Mouse (Mus musculus) olfactory bulb, adult 2 months (tissue): Measurements from ENCODE around the gene Pcif1. TPM values are rescaled to one million over a fixed set of nuclear protein-coding genes. Genes with fewer than 3 reads are reported as not detected.

Experiments
- H3K27ac ChIP-seq: fragments of 200-500 bp; 2 replicates; pipeline ENCODE4 v1.5.1; 2012; ENCODE audit warnings: low read depth, low read length; ENCODE audit not compliant: insufficient read depth
- H3K4me1 ChIP-seq: fragments of 200-500 bp; 2 replicates; pipeline ENCODE4 v1.6.1; 2012; ENCODE audit warnings: low read length; ENCODE audit not compliant: control insufficient read depth, insufficient read depth
- H3K4me3 ChIP-seq: fragments of 200-500 bp; 2 replicates; pipeline ENCODE4 v1.5.1; 2012; ENCODE audit warnings: mild to moderate bottlenecking, low read depth, low read length, moderate library complexity; ENCODE audit not compliant: insufficient read depth
- CTCF ChIP-seq: fragments of 200-500 bp; IDR thresholded peaks from 2 replicates; pipeline ENCODE4 v1.5.1; 2012; ENCODE audit warnings: low read depth, mild to moderate bottlenecking, low read length, moderate library complexity; ENCODE audit not compliant: insufficient read depth
- POLR2A ChIP-seq: fragments of 200-500 bp; IDR thresholded peaks from 2 replicates; pipeline ENCODE4 v1.6.1; 2012; ENCODE audit warnings: mild to moderate bottlenecking, low read depth, low read length, moderate library complexity; ENCODE audit not compliant: insufficient read depth
- WGBS: fragments of 180-500 bp; shearing (Covaris S2); methylation state at CpG from one replicate; pipeline ENCODE4 v1.1.7; 2018; 5-methylcytosine and 5-hydroxymethylcytosine counted together
- polyA plus RNA-seq: library from polyadenylated mRNA; stranded (reverse); fragments of >200 nt; gene quantifications from 2 replicates; pipeline ENCODE4 v1.2.4, GENCODE M21; 2012; ENCODE audit warnings: low replicate concordance; ENCODE audit not compliant: missing spikeins, insufficient read depth, insufficient read length

The Pcif1 gene
- polyA plus RNA-seq, 1 experiment = not detected

DNA sequence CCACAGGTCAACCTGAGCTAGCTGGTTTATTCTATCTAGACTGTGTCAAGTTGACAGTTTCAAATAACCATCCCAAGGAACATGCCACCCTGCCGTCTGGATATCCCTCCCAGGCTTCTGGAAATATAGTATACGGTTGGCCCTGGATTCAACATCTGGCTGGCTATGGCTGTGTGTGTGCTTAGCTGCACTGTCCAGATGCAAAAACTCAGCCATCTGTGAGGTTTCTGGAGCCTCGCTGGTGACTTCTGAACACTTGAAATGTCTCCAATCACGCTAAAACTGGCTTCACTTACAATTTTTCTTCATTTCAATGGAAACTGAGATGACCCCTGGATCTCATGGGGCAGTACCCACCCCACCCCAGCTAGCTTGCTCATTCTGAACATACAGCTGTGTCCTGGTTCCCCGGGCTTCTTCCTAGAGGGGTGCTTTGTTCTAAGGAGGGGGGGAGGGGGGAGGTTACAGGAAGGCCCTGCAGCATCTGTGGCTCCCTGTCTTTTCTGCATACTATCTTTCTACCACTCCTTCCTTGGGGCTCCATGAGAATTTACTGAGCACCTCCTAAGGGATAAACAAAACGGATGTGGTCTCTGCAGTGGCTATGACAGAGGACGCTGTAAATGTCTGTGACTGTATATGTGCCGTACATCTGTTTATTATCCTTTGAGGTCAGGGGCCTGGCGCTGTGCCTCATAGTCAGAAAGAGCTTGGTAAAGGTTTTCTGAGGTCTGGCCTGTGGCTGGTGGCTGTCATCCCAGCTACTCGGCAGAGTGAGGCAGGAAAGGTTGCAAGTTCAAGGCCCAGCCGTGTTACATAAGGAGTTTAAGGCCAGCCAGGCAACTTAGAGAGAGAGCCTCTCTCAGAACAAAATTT, 51.8 kb downstream of the Pcif1 start:
- WGBS = 72% methylated on average over 11 of the region's 11 CpGs
- Histone ChIP-seq H3K27ac (no peak overlapping the region), H3K4me3 (no peak overlapping the region), H3K4me1 (no peaks in the 10 kb centered on the region)
- no peak for TF ChIP-seq CTCF
- no peak for TF ChIP-seq POLR2A

DNA sequence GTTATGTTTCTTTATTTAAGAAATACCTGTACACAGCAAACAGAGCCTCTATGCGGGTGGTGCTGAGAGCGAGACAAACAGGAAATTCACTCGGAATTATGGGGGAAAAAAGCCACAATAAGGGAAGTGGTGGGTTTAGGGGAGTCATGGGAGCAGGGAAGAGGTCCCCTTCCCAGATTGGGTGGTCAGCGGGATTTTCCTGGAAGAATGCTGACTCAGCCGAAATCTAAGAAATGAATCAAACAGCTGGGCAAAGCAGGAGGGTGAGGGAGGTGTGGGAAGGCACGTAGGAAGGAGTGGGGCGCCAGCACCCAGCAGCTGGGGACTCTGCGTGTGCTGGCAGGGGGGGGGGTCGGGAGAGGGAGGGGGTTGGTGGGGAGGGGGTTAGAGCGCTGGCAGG, 54.4 kb downstream of the Pcif1 start:
- Histone ChIP-seq H3K27ac (no peak overlapping the region), H3K4me1 (peaks cover 4% of the 10 kb centered on the region), H3K4me3 (no peak overlapping the region)
- TF ChIP-seq POLR2A = no peak
- no peak for TF ChIP-seq CTCF
- WGBS = 47% methylated on average over 9 of the region's 10 CpGs

DNA sequence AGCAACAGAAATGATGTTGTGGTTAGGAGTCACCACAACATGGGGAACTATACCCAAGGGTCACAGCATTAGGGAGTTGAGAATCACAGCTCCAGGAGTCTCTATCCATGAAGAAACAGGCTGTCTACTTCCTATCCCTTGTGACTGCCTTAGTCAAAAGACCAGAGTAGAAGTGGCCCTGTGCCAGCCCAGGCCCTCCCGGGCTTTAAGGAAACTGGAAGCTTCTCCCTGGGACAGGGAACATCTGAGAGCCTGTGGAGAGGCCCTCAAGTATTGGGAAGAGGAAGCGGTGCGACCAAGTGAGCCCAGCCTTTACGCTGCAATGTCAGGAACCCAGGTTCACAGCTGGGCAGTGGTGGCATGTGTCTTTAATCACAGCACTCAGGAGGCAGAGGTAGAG, 56.9 kb downstream of the Pcif1 start:
- TF ChIP-seq POLR2A (no peak), CTCF (no peak)
- no peak overlapping the region for H3K4me3 ChIP-seq
- no peak overlapping the region for H3K27ac ChIP-seq
- H3K4me1 ChIP-seq = peaks cover 18% of the 10 kb centered on the region
- 80% methylated on average over 4 of the region's 4 CpGs for WGBS

DNA sequence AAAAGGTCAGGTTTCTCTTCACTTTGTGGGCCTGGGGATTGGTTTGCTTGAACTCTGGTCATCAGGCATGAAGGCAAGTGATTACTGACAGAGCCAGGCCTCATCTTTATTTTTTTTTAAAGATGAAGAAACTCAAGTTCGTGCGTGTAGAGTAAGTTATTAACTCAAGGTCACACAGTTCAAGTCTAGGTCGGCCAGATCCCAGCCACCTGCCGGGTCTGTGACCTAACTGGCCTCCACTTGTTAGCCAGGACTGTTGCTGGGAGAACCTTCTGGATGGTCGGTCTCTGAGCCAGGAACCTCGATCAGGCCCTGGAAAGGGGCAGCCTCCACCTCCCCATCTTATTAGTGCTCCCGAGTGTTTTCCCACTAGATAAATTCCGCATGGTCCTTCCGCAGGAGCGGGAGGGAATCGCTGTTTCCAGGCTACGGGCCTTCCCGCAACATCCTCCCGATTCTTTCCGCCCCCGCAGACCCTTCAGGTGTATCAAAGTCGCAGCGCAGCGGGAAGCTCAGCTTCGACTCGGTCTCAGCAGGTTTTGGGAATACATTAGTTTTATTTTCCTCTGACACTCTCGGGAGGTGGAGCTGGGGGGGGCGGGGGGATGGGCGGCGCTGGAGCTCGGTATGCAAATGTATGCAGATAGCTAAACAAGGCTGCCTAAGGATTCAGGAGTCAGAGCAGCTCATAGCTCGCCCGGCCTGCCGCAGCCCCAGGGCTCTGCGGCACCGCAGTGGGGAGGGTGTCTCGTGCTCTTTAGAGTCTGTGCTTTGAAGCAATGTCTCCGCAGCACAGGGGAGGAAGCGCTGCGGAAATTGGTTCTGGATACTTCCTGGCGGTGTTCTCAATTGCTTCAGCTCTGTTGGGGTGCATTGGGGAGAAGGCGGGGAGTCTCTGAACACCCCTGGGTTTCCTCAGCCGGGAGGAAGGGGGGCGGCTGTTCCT, 59.3 kb downstream of the Pcif1 start:
- TF ChIP-seq POLR2A (peak; percentile 39), CTCF (no peak)
- H3K27ac ChIP-seq = peak overlapping the region; percentile 76
- peaks cover 18% of the 10 kb centered on the region for H3K4me1 ChIP-seq
- WGBS = 6% methylated on average over 39 of the region's 39 CpGs
- H3K4me3 ChIP-seq = peak overlapping the region; percentile 44

DNA sequence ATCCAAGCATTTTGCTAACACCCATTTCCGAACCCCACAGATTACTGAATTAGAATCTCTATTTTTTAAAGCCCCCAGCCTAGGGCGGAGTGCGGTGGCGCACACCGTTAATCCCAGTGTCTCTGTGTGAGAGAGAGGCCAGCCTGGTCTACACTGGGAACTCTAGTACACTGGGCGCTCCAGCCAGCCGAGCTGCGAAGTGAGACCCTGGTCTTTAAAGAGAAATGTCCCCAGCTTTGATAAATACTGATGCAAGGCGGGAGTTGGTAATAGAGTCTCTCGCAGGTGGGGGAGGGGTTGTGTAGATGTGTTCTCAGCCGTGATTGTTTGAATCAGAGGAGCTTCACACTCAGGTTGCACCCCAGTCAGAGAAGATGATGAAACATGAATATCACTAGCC, 60.0 kb downstream of the Pcif1 start:
- H3K4me3 ChIP-seq = peak overlapping the region; percentile 44
- peaks cover 18% of the 10 kb centered on the region for H3K4me1 ChIP-seq
- TF ChIP-seq POLR2A (no peak), CTCF (no peak)
- WGBS = 2% methylated on average over 11 of the region's 11 CpGs
- H3K27ac ChIP-seq = peak overlapping the region; percentile 76

DNA sequence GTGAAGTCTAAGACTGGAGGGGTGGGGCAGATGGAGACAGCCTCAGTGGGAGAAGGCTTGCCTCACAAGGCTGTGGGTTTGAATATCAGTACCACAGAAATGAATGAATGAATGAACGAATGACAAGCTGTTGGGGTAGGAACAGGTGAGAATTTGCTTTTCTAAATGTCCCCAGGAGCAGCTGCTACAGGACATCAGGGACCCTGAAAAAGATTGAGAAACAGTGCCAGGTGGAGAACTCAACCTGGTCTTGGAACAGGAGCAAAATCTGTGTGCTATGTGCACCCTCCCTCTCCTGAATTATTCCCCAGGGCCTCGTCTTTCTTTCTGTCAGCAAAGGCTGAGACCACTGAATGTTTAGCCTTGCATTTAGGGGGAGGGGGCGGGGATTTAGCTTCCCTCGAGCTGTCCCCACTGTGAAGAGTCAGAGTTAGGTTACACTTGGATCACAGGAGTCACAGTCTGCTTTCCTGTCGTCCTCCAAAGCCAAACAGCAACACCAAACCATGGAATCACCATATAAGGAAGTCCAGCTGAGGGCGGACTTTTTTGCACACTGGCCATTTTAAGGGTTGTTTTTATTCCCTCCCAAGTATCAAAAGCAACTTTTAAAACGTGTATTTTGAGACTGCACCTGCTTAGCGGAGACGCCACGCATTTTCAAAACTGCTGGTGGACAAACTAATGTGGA, 61.2 kb downstream of the Pcif1 start, which contains the start of gene Mmp9:
Gene Mmp9 (plus strand): TSS at position 641 of the 691 bp plus-strand sequence.
- peaks cover 18% of the 10 kb centered on the region for H3K4me1 ChIP-seq
- WGBS = 52% methylated on average over 10 of the region's 10 CpGs
- no peak within 1 kb of the TSS for H3K4me3 ChIP-seq
- TF ChIP-seq CTCF (no peak), POLR2A (no peak)
- no peak within 1 kb of the TSS; the same call in 1 of the 2 replicates for H3K27ac ChIP-seq

DNA sequence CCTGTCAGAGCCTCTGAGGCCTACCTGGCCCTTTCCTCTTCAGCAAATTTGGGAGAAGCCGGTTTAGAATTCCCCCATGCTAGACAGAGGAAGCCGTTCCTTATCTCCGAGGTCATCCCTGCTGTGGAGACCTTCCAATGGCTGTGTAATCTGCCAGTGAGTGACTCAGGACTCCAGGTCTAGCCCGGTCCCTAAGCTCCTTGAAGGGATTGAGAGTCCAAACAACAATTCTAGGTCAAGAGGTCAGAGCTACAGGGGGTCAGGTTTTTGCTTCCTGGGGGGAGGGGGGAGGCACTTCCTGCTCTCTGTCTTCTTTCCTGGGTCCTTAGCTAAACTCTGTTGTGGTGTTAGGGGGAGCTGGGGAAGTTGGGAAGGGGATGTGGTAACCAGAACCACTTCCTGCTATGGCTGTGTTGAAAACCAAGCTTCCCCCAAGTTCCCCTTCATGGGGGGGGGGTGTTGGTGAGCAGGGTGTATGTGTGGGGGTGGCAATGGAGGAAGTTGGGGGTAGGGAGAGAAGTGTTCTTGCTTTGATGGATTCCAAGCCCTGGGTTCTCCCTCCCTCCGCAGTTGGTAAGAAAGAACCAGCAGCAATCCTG, 63.7 kb downstream of the Pcif1 start:
- no peak overlapping the region for H3K4me3 ChIP-seq
- no peak for TF ChIP-seq CTCF
- TF ChIP-seq POLR2A = no peak
- H3K4me1 ChIP-seq = peaks cover 18% of the 10 kb centered on the region
- WGBS = 55% methylated on average over 5 of the region's 5 CpGs
- no peak overlapping the region for H3K27ac ChIP-seq

Other genes with a start within 250 kb of the Pcif1 start
- not detected in 2 replicates for gene Wfdc16, start 240.5 kb upstream of the Pcif1 start, polyA plus RNA-seq
- gene Wfdc10, start 223.3 kb upstream of the Pcif1 start, polyA plus RNA-seq = not detected in 2 replicates
- gene Wfdc9, start 222.7 kb upstream of the Pcif1 start, polyA plus RNA-seq = not detected in 2 replicates
- gene Wfdc11, start 205.2 kb upstream of the Pcif1 start, polyA plus RNA-seq = not detected in 2 replicates
- not detected in 2 replicates for gene Wfdc13, start 194.2 kb upstream of the Pcif1 start, polyA plus RNA-seq
- not detected in 2 replicates for gene Spint4, start 180.8 kb upstream of the Pcif1 start, polyA plus RNA-seq
- gene Spint5, start 164.0 kb upstream of the Pcif1 start, polyA plus RNA-seq = not detected in 2 replicates
- not detected in 2 replicates for gene Wfdc3, start 133.4 kb upstream of the Pcif1 start, polyA plus RNA-seq
- gene Dnttip1, start 133.3 kb upstream of the Pcif1 start, polyA plus RNA-seq = not detected in 2 replicates
- not detected in 2 replicates for gene Ube2c, start 109.4 kb upstream of the Pcif1 start, polyA plus RNA-seq
- gene Tnnc2, start 99.3 kb upstream of the Pcif1 start, polyA plus RNA-seq = not detected in 2 replicates
- gene Snx21, start 93.5 kb upstream of the Pcif1 start, polyA plus RNA-seq = not detected in 2 replicates
- gene Acot8, start 74.4 kb upstream of the Pcif1 start, polyA plus RNA-seq = not detected in 2 replicates
- gene Zswim3, start 74.2 kb upstream of the Pcif1 start, polyA plus RNA-seq = not detected in 2 replicates
- not detected in 2 replicates for gene Zswim1, start 56.6 kb upstream of the Pcif1 start, polyA plus RNA-seq
- gene Spata25, start 50.8 kb upstream of the Pcif1 start, polyA plus RNA-seq = not detected in 2 replicates
- gene Ctsa, start 46.4 kb upstream of the Pcif1 start, polyA plus RNA-seq = not detected in 2 replicates
- not detected in 2 replicates for gene Neurl2, start 45.8 kb upstream of the Pcif1 start, polyA plus RNA-seq
- not detected in 2 replicates for gene Pltp, start 21.6 kb upstream of the Pcif1 start, polyA plus RNA-seq
- not detected in 2 replicates for gene Zfp335, start 32.5 kb downstream of the Pcif1 start, polyA plus RNA-seq
- gene Mmp9, start 61.5 kb downstream of the Pcif1 start, polyA plus RNA-seq = not detected in 2 replicates
- not detected in 2 replicates for gene Slc12a5, start 81.5 kb downstream of the Pcif1 start, polyA plus RNA-seq
- not detected in 2 replicates for gene Ncoa5, start 155.6 kb downstream of the Pcif1 start, polyA plus RNA-seq
- gene Cd40, start 176.3 kb downstream of the Pcif1 start, polyA plus RNA-seq = not detected in 2 replicates
- gene 1700025C18Rik, start 211.4 kb downstream of the Pcif1 start, polyA plus RNA-seq = not detected in 2 replicates